Mouse (Mus musculus): ENCODE measurements around the gene Olfr598.
"Not testable (repeated sequence)": the region's sequence is repeated elsewhere in the genome, so short reads cannot be mapped to it uniquely, and the experiment has no call there.

The Olfr598 gene

GRCm38 (mm10) chr7:103323268-103323667 is at the start of gene Olfr598:
Gene Olfr598 (plus strand): TSS chr7:103323568.
- DNase-seq (ENCODE audit: low read depth, low spot score): no peak

- DNase-seq (ENCODE audit: low read depth, low spot score): not testable (repeated sequence)
Measured at GRCm38 (mm10) chr7:103305348-103305747, 18.0 kb upstream of the Olfr598 start, which contains the start of gene Olfr596. Gene Olfr596 (plus strand): TSS chr7:103305648.

GRCm38 (mm10) chr7:103316015-103316414 is 7.4 kb upstream of the Olfr598 start, which contains the start of gene Olfr597:
Gene Olfr597 (plus strand): TSS chr7:103316315.
- DNase-seq (ENCODE audit: low read depth, low spot score): not testable (repeated sequence)

- DNase-seq (ENCODE audit: low read depth, low spot score): no peak
Measured at GRCm38 (mm10) chr7:103335617-103336016, 12.2 kb downstream of the Olfr598 start, which contains the start of gene Olfr599. Gene Olfr599 (plus strand): TSS chr7:103335917.

- no peak for DNase-seq (ENCODE audit: low read depth, low spot score)
Measured at GRCm38 (mm10) chr7:103349569-103349968, 26.2 kb downstream of the Olfr598 start, which contains the start of gene Olfr600. Gene Olfr600 (minus strand): TSS chr7:103349669.

GRCm38 (mm10) chr7:103362555-103362954 is 39.2 kb downstream of the Olfr598 start, which contains the start of gene Olfr601:
Gene Olfr601 (minus strand): TSS chr7:103362655.
- DNase-seq (ENCODE audit: low read depth, low spot score): no peak

Data from ES-CJ7 (cell line).